9 mouse cellular contexts compared by ENCODE assay signal in genomic region chr8:48775531-48776037, GRCm38 (mm10).
DNase-seq lines count a peak whose midpoint lies in the region; ATAC-seq and TF ChIP-seq lines count a peak whose summit lies in the region.
"Had no signal": no experiment of that assay in that cellular context is flagged by ENCODE, and none has a peak within 500 bp of the region (broad histone marks: within the 10 kb centered on the region; RNA-seq: fewer than 3 reads in every experiment).

No protein-coding gene starts in this region.

- 0 out of 2 replicates have a peak overlapping the region, but pooled peaks have one; percentile 0 for H3K4me2 ChIP-seq in lung, embryonic 14.5 days
- peak overlapping the region; percentile 40 for H3K4me2 ChIP-seq in limb, embryonic 12.5 days
- 0 out of 2 replicates have a peak overlapping the region, but pooled peaks have one; percentile 1 for H3K4me2 ChIP-seq in stomach, embryonic 15.5 days
- no peak overlapping the region for H3K4me2 ChIP-seq in intestine, postnatal 0 days (replicated peaks; ENCODE audit: low read depth)

- no peak overlapping the region for H3K4me3 ChIP-seq in lung, embryonic 14.5 days (ENCODE audit: low read depth, low read length)
- H3K4me3 ChIP-seq in forebrain, embryonic 10.5 days, result peak overlapping the region; percentile 31
- no peak overlapping the region for H3K4me3 ChIP-seq in limb, embryonic 12.5 days (replicated peaks)
- no peak overlapping the region for H3K4me3 ChIP-seq in stomach, embryonic 15.5 days (replicated peaks)
- H3K4me3 ChIP-seq in intestine, postnatal 0 days (ENCODE audit: low read depth, low read length), result no peak overlapping the region
- H3K4me3 ChIP-seq: erythroblast, embryonic 14.5 days had no signal

- TF ChIP-seq CTCF in lung, embryonic 14.5 days (IDR thresholded peaks at IDR 0.05; ENCODE audit: low read depth), result no peak
- no peak for TF ChIP-seq CTCF in intestine, postnatal 0 days (IDR thresholded peaks at IDR 0.05; ENCODE audit: low read depth)

- H3K27me3 ChIP-seq in lung, embryonic 14.5 days (ENCODE audit: insufficient read depth, low read length), result peaks cover 20% of the 10 kb centered on the region
- H3K27me3 ChIP-seq in forebrain, embryonic 10.5 days (ENCODE audit: poor library complexity, severe bottlenecking), result peaks cover 30% of the 10 kb centered on the region; the same call in 1 of the 2 replicates
- no peaks in the 10 kb centered on the region for H3K27me3 ChIP-seq in limb, embryonic 12.5 days
- no peaks in the 10 kb centered on the region for H3K27me3 ChIP-seq in stomach, embryonic 15.5 days (replicated peaks)
- H3K27me3 ChIP-seq in intestine, postnatal 0 days (replicated peaks; ENCODE audit: control insufficient read depth, insufficient read depth, low read length), result no peaks in the 10 kb centered on the region

- peak; percentile 52 for DNase-seq in lung, embryonic 14.5 days
- no peak for DNase-seq in lung, postnatal 10 days
- DNase-seq in forebrain, embryonic 10.5 days (ENCODE audit: extremely low spot score, low spot score), result peak; percentile 61
- DNase-seq in natural killer cell, adult 2 months (ENCODE audit: low spot score in 2 of 2), result no peak
- DNase-seq: right cerebral cortex, postnatal 4 days had no signal

- H3K9me3 ChIP-seq in lung, embryonic 14.5 days (ENCODE audit: low read depth, low read length), result no peaks in the 10 kb centered on the region
- peaks cover 8% of the 10 kb centered on the region; the same call in 1 of the 2 replicates for H3K9me3 ChIP-seq in forebrain, embryonic 10.5 days
- H3K9me3 ChIP-seq in limb, embryonic 12.5 days, result peaks cover 4% of the 10 kb centered on the region
- no peaks in the 10 kb centered on the region for H3K9me3 ChIP-seq in stomach, embryonic 15.5 days
- peaks cover 4% of the 10 kb centered on the region; the same call in 1 of the 2 replicates for H3K9me3 ChIP-seq in intestine, postnatal 0 days (ENCODE audit: control insufficient read depth)

- H3K36me3 ChIP-seq in lung, embryonic 14.5 days (ENCODE audit: insufficient read depth), result no peaks in the 10 kb centered on the region
- H3K36me3 ChIP-seq in forebrain, embryonic 10.5 days (replicated peaks), result peaks cover 11% of the 10 kb centered on the region
- H3K36me3 ChIP-seq in limb, embryonic 12.5 days, result no peaks in the 10 kb centered on the region
- no peaks in the 10 kb centered on the region for H3K36me3 ChIP-seq in stomach, embryonic 15.5 days
- H3K36me3 ChIP-seq in intestine, postnatal 0 days (ENCODE audit: control insufficient read depth, insufficient read depth), result no peaks in the 10 kb centered on the region

- WGBS in lung, embryonic 14.5 days, result 15% methylated on average over 9 of the region's 9 CpGs
- WGBS in forebrain, embryonic 10.5 days, result 5% methylated on average over 9 of the region's 9 CpGs
- 11% methylated on average over 9 of the region's 9 CpGs for WGBS in limb, embryonic 12.5 days
- WGBS in stomach, embryonic 15.5 days, result 25% methylated on average over 9 of the region's 9 CpGs
- WGBS in intestine, postnatal 0 days, result 39% methylated on average over 9 of the region's 9 CpGs

- H3K9ac ChIP-seq in lung, embryonic 14.5 days, result no peak overlapping the region
- no peak overlapping the region for H3K9ac ChIP-seq in limb, embryonic 12.5 days (replicated peaks)
- no peak overlapping the region for H3K9ac ChIP-seq in stomach, embryonic 15.5 days
- H3K9ac ChIP-seq in intestine, postnatal 0 days (ENCODE audit: low read depth, low read length), result no peak overlapping the region

- ATAC-seq in lung, embryonic 14.5 days (ENCODE audit: insufficient read depth), result peak; percentile 74; the same call in 1 of the 2 replicates
- peak; percentile 74; the same call in 1 of the 2 replicates for ATAC-seq in limb, embryonic 12.5 days (ENCODE audit: insufficient number of reproducible peaks, insufficient read depth, low FRiP score, low TSS enrichment, low read depth)
- no peak for ATAC-seq in stomach, embryonic 15.5 days (ENCODE audit: insufficient read depth, low FRiP score, low read depth)
- ATAC-seq in intestine, postnatal 0 days, result no peak

- H3K4me1 ChIP-seq in lung, embryonic 14.5 days (ENCODE audit: insufficient read depth), result peaks cover 4% of the 10 kb centered on the region; the same call in 1 of the 2 replicates
- peaks cover 37% of the 10 kb centered on the region for H3K4me1 ChIP-seq in forebrain, embryonic 10.5 days
- H3K4me1 ChIP-seq in limb, embryonic 12.5 days (replicated peaks), result peaks cover 21% of the 10 kb centered on the region
- H3K4me1 ChIP-seq in stomach, embryonic 15.5 days, result no peaks in the 10 kb centered on the region
- H3K4me1 ChIP-seq in intestine, postnatal 0 days (replicated peaks; ENCODE audit: control insufficient read depth, insufficient read depth, low read length), result no peaks in the 10 kb centered on the region

- H3K27ac ChIP-seq in lung, embryonic 14.5 days (ENCODE audit: low read depth), result no peak overlapping the region
- H3K27ac ChIP-seq in forebrain, embryonic 10.5 days, result peak overlapping the region; percentile 85
- H3K27ac ChIP-seq in limb, embryonic 12.5 days, result peak overlapping the region; percentile 26; the same call in 1 of the 2 replicates
- no peak overlapping the region for H3K27ac ChIP-seq in stomach, embryonic 15.5 days
- no peak overlapping the region for H3K27ac ChIP-seq in intestine, postnatal 0 days (ENCODE audit: low read depth, low read length)

Comparison
In these comparisons a context has a peak if more than half of its experiments do, and no peak if none do; other contexts are left out.
1. DNase-seq: peak in lung, embryonic 14.5 days (single experiment) and forebrain, embryonic 10.5 days (single experiment); none in lung, postnatal 10 days (single experiment) and natural killer cell, adult 2 months (0 of 2).
2. ATAC-seq: peak in lung, embryonic 14.5 days (single experiment) and limb, embryonic 12.5 days (single experiment); none in stomach, embryonic 15.5 days (single experiment) and intestine, postnatal 0 days (single experiment).
3. H3K27ac ChIP-seq: peak in forebrain, embryonic 10.5 days (single experiment) and limb, embryonic 12.5 days (single experiment); none in lung, embryonic 14.5 days (single experiment), stomach, embryonic 15.5 days (single experiment) and intestine, postnatal 0 days (single experiment).